Mouse (Mus musculus) erythroblast, embryonic 14.5 days (primary cell): ENCODE data around the gene Rnf114. TPM values are rescaled to one million over a fixed set of nuclear protein-coding genes. Genes with fewer than 3 reads are reported as not detected.
A peak's percentile ranks its signal among the peaks of the same experiment; 100 is the strongest.

Experiments used
- H3K27me3 ChIP-seq: 2 replicates; pipeline ENCODE4 v1.6.1; 2012; ENCODE audit warnings: inconsistent platforms; ENCODE audit not compliant: control insufficient read depth
- H3K36me3 ChIP-seq: 2 replicates; pipeline ENCODE4 v1.6.1; 2012; ENCODE audit warnings: mild to moderate bottlenecking, inconsistent platforms; ENCODE audit not compliant: control insufficient read depth
- H3K4me1 ChIP-seq: 2 replicates; pipeline ENCODE4 v1.6.1; 2012; ENCODE audit warnings: inconsistent platforms; ENCODE audit not compliant: control insufficient read depth
- H3K4me3 ChIP-seq: replicated peaks from 2 replicates; pipeline ENCODE3; 2012; ENCODE audit warnings: moderate library complexity, mild to moderate bottlenecking, inconsistent platforms
- H3K9me3 ChIP-seq: 2 replicates; pipeline ENCODE4 v1.6.1; 2012; ENCODE audit warnings: low read length, inconsistent platforms, mixed read lengths; ENCODE audit not compliant: control insufficient read depth
- GATA1 ChIP-seq: IDR thresholded peaks from 2 replicates; pipeline ENCODE4 v1.6.1; 2012; ENCODE audit warnings: low read length, inconsistent platforms, mixed read lengths
- TAL1 ChIP-seq: IDR thresholded peaks from 3 replicates; pipeline ENCODE4 v1.6.1; 2012; ENCODE audit warnings: low read length, inconsistent platforms, mixed read lengths
- polyA plus RNA-seq: library from polyadenylated mRNA; stranded (reverse); fragments of >175 nt; gene quantifications from 2 replicates; pipeline ENCODE4 v1.2.3, GENCODE M21; 2012

Gene Rnf114
- polyA plus RNA-seq, 1 experiment: 0.89 TPM

GRCm38 (mm10) chr2:167565682-167566081 is 73.2 kb downstream of the Rnf114 start:
- H3K4me3 ChIP-seq: peak overlapping the region; percentile 26
- H3K36me3 ChIP-seq: no peaks in the 10 kb centered on the region
- no peaks in the 10 kb centered on the region for H3K4me1 ChIP-seq
- no peaks in the 10 kb centered on the region for H3K9me3 ChIP-seq
- H3K27me3 ChIP-seq: peaks cover 19% of the 10 kb centered on the region
- TF ChIP-seq TAL1 (no peak), GATA1 (no peak)

Other genes with a start within 250 kb of the Rnf114 start
- 0.15 and 0.28 TPM in 2 replicates for gene B4galt5, start 143.5 kb upstream of the Rnf114 start, polyA plus RNA-seq
- gene Slc9a8, start 70.9 kb upstream of the Rnf114 start, polyA plus RNA-seq: 0.95 and 1.2 TPM in 2 replicates
- gene Spata2, start 242 bp downstream of the Rnf114 start, polyA plus RNA-seq: 2.4 and 2.5 TPM in 2 replicates
- 0.07 TPM in 1 of 2 replicates, not detected in the other for gene Snai1, start 45.5 kb downstream of the Rnf114 start, polyA plus RNA-seq
- 34.4 and 42.6 TPM in 2 replicates for gene Ube2v1, start 139.4 kb downstream of the Rnf114 start, polyA plus RNA-seq
- gene Gm20431, start 168.9 kb downstream of the Rnf114 start, polyA plus RNA-seq: not detected in 2 replicates
- gene Cebpb, start 196.3 kb downstream of the Rnf114 start, polyA plus RNA-seq: 4.3 and 4.7 TPM in 2 replicates
- gene Tmem189, start 197.2 kb downstream of the Rnf114 start, polyA plus RNA-seq: 11.3 and 11.7 TPM in 2 replicates